In genomic region chr16:31274084-31274483, GRCm38 (mm10) we compare ENCODE assay signal across 8 mouse cellular contexts. TPM values are rescaled to one million over a fixed set of nuclear protein-coding genes. Genes with fewer than 3 reads are reported as not detected.
A peak's percentile ranks its signal among the peaks of the same experiment; 100 is the strongest.
DNase-seq lines count a peak whose midpoint lies in the region; ATAC-seq and TF ChIP-seq lines count a peak whose summit lies in the region.

No protein-coding gene starts in this region.

- TF ChIP-seq CTCF in gastrocnemius, adult 2 months (IDR thresholded peaks at IDR 0.05), result no peak

- DNase-seq in gastrocnemius, adult 2 months, result no peak
- no peak for DNase-seq in gastrocnemius, postnatal 10 days
- peak; percentile 4 for DNase-seq in CD4-positive helper T cell, adult 2 months (ENCODE audit: low read depth, low spot score)
- DNase-seq in ovary, postnatal 10 days (ENCODE audit: low spot score), result no peak
- DNase-seq in cerebellum, adult 8-10 months, result no peak
- no peak for DNase-seq in gastrocnemius, adult 8-10 months (ENCODE audit: low spot score in 2 of 2)

- H3K27me3 ChIP-seq in forebrain, embryonic 13.5 days, result no peaks in the 10 kb centered on the region
- H3K27me3 ChIP-seq in liver, embryonic 16.5 days (ENCODE audit: control insufficient read depth, insufficient read depth, low read depth, low read length), result no peaks in the 10 kb centered on the region

- no peak for ATAC-seq in forebrain, embryonic 13.5 days
- no peak for ATAC-seq in liver, embryonic 16.5 days (ENCODE audit: low read depth)

- H3K36me3 ChIP-seq in forebrain, embryonic 13.5 days (ENCODE audit: poor library complexity, severe bottlenecking), result peaks cover 5% of the 10 kb centered on the region; the same call in 1 of the 2 replicates
- H3K36me3 ChIP-seq in liver, embryonic 16.5 days (ENCODE audit: control insufficient read depth, insufficient read depth), result no peaks in the 10 kb centered on the region

- H3K9ac ChIP-seq in forebrain, embryonic 13.5 days, result peak overlapping the region; percentile 95
- peak overlapping the region; percentile 90 for H3K9ac ChIP-seq in liver, embryonic 16.5 days (ENCODE audit: low read depth, low read length)

- peaks cover 40% of the 10 kb centered on the region for H3K4me1 ChIP-seq in forebrain, embryonic 13.5 days
- peaks cover 20% of the 10 kb centered on the region for H3K4me1 ChIP-seq in liver, embryonic 16.5 days (ENCODE audit: control insufficient read depth, low read depth, low read length)

- H3K9me3 ChIP-seq in forebrain, embryonic 13.5 days (replicated peaks), result no peaks in the 10 kb centered on the region
- no peaks in the 10 kb centered on the region for H3K9me3 ChIP-seq in liver, embryonic 16.5 days (replicated peaks; ENCODE audit: control insufficient read depth, low read length)

- intact Hi-C loops in gastrocnemius, adult 2 months (cut with DNase I), result loop anchor here (5.0 kb wide), 2 partner anchors 73 to 77 kb away; no protein-coding TSS in a partner anchor

- H3K27ac ChIP-seq in gastrocnemius, adult 2 months, result peak overlapping the region; percentile 98
- no peak overlapping the region for H3K27ac ChIP-seq in forebrain, embryonic 13.5 days
- H3K27ac ChIP-seq in liver, embryonic 16.5 days (ENCODE audit: low read length), result peak overlapping the region; percentile 81

- peak overlapping the region; percentile 92 for H3K4me3 ChIP-seq in gastrocnemius, adult 2 months
- H3K4me3 ChIP-seq in forebrain, embryonic 13.5 days, result peak overlapping the region; percentile 87
- peak overlapping the region; percentile 71 for H3K4me3 ChIP-seq in liver, embryonic 16.5 days (ENCODE audit: low read depth, low read length)

- 7% methylated on average over 6 of the region's 6 CpGs for WGBS in forebrain, embryonic 13.5 days
- 2% methylated on average over 6 of the region's 6 CpGs for WGBS in liver, embryonic 16.5 days (ENCODE audit: insufficient replicate concordance)

- peak overlapping the region; percentile 65 for H3K4me2 ChIP-seq in forebrain, embryonic 13.5 days
- peak overlapping the region; percentile 73 for H3K4me2 ChIP-seq in liver, embryonic 16.5 days (ENCODE audit: low read depth, low read length)

RNA-seq across cellular contexts. Expression of gene Ppp1r2, which starts 1.0 kb away (rescaled TPM):
- total RNA-seq in gastrocnemius, adult 2 months (2021), result 10 to 100 TPM; 78.9 to 89.0 TPM
- 10 to 100 TPM; 76.9 to 79.3 TPM for total RNA-seq in gastrocnemius, postnatal 10 days (2021)
- polyA plus RNA-seq in forebrain, embryonic 13.5 days (2015; fragmentation: Nextera tagmentation; extraction: Ambion mirVana), result 91.9 and 95.2 TPM in 2 replicates
- polyA plus RNA-seq in liver, embryonic 16.5 days (2015; fragmentation: Nextera tagmentation; extraction: Ambion mirVana), result 34.2 and 34.5 TPM in 2 replicates
- total RNA-seq in gastrocnemius, adult 8-10 months (2022), result 10 to 100 TPM; 71.4 to 96.4 (median 80.9) TPM

RNA-seq across cellular contexts. Expression of gene Apod, which starts 40.5 kb away (rescaled TPM):
- total RNA-seq in gastrocnemius, adult 2 months (2021), result 10 to 100 TPM; 34.3 to 42.6 TPM
- total RNA-seq in gastrocnemius, postnatal 10 days (2021), result 10 to 100 TPM; 14.0 to 18.3 TPM
- polyA plus RNA-seq in forebrain, embryonic 13.5 days (2015; fragmentation: Nextera tagmentation; extraction: Ambion mirVana), result 28.0 and 32.5 TPM in 2 replicates
- not detected in 2 replicates for polyA plus RNA-seq in liver, embryonic 16.5 days (2015; fragmentation: Nextera tagmentation; extraction: Ambion mirVana)
- total RNA-seq in gastrocnemius, adult 8-10 months (2022), result 10 to 100 TPM; 12.2 to 60.0 (median 32.3) TPM
